Mouse (Mus musculus): ENCODE results near the gene Olfr46.
"Not testable (repeated sequence)": the region's sequence is repeated elsewhere in the genome, so short reads cannot be mapped to it uniquely, and the experiment has no call there.

Gene Olfr46

GRCm38 (mm10) chr7:140600969-140601368 is at the start of gene Olfr46:
Gene Olfr46 (plus strand): TSS chr7:140601269.
- DNase-seq (ENCODE audit: low spot score in 2 of 2), result not testable (repeated sequence)

- DNase-seq (ENCODE audit: low spot score in 2 of 2), result no peak
Observed at GRCm38 (mm10) chr7:140567586-140567985, 33.5 kb upstream of the Olfr46 start, which contains the start of gene Olfr538. Gene Olfr538 (plus strand): TSS chr7:140567886.

GRCm38 (mm10) chr7:140628670-140629069 is 27.6 kb downstream of the Olfr46 start, which contains the start of gene Olfr61:
Gene Olfr61 (plus strand): TSS chr7:140628970.
- not testable (repeated sequence) for DNase-seq (ENCODE audit: low spot score in 2 of 2)

- no peak for DNase-seq (ENCODE audit: low spot score in 2 of 2)
Observed at GRCm38 (mm10) chr7:140630559-140630958, 29.5 kb downstream of the Olfr46 start.

- no peak for DNase-seq (ENCODE audit: low spot score in 2 of 2)
Observed at GRCm38 (mm10) chr7:140646152-140646551, 45.1 kb downstream of the Olfr46 start, which contains the start of gene Olfr53. Gene Olfr53 (plus strand): TSS chr7:140646452.

GRCm38 (mm10) chr7:140659630-140660029 is 58.6 kb downstream of the Olfr46 start, which contains the start of gene Olfr539:
Gene Olfr539 (plus strand): TSS chr7:140659930.
- no peak for DNase-seq (ENCODE audit: low spot score in 2 of 2)

Data from urinary bladder, adult 18-20 months (tissue).